Mouse (Mus musculus): ENCODE data around the gene Ablim1. TPM values are rescaled to one million over a fixed set of nuclear protein-coding genes. Genes with fewer than 3 reads are reported as not detected.
A peak's percentile ranks its signal among the peaks of the same experiment; 100 is the strongest.

The Ablim1 gene
- polyA plus RNA-seq, 1 experiment from 2014 or later: 35.8 TPM

- ATAC-seq (replicated peaks; ENCODE audit: low FRiP score): no peak
- Histone ChIP-seq H3K27ac (0 out of 2 replicates have a peak overlapping the region, but pooled peaks have one; percentile 25), H3K9ac (no peak overlapping the region), H3K4me3 (replicated peaks) (no peak overlapping the region), H3K9me3 (replicated peaks) (peaks cover 5% of the 10 kb centered on the region), H3K27me3 (no peaks in the 10 kb centered on the region), H3K4me1 (peaks cover 24% of the 10 kb centered on the region; the same call in 1 of the 2 replicates), H3K4me2 (no peak overlapping the region), H3K36me3 (peaks cover 5% of the 10 kb centered on the region)
- WGBS: 62% methylated on average over 8 of the region's 8 CpGs
These were observed 261.8 kb downstream of the Ablim1 start for GRCm38 (mm10) chr19:57052959-57053358.

- H3K4me3 ChIP-seq (replicated peaks): no peak overlapping the region
- H3K9ac ChIP-seq: no peak overlapping the region
- 93% methylated on average over 7 of the region's 7 CpGs for WGBS
- H3K4me1 ChIP-seq: peaks cover 24% of the 10 kb centered on the region; the same call in 1 of the 2 replicates
- no peaks in the 10 kb centered on the region for H3K9me3 ChIP-seq (replicated peaks)
- H3K27me3 ChIP-seq: no peaks in the 10 kb centered on the region
- no peaks in the 10 kb centered on the region; the same call in 1 of the 2 replicates for H3K36me3 ChIP-seq
- H3K4me2 ChIP-seq: no peak overlapping the region
- no peak for ATAC-seq (replicated peaks; ENCODE audit: low FRiP score)
- no peak overlapping the region for H3K27ac ChIP-seq
These were observed 262.7 kb downstream of the Ablim1 start for GRCm38 (mm10) chr19:57052016-57052415.

- no peak overlapping the region for H3K9ac ChIP-seq
- ATAC-seq (replicated peaks; ENCODE audit: low FRiP score): no peak
- H3K27me3 ChIP-seq: no peaks in the 10 kb centered on the region
- 63% methylated on average over 16 of the region's 16 CpGs for WGBS
- peaks cover 19% of the 10 kb centered on the region; the same call in 1 of the 2 replicates for H3K4me1 ChIP-seq
- no peak overlapping the region for H3K27ac ChIP-seq
- H3K4me3 ChIP-seq (replicated peaks): no peak overlapping the region
- H3K9me3 ChIP-seq (replicated peaks): no peaks in the 10 kb centered on the region
- H3K36me3 ChIP-seq: peaks cover 9% of the 10 kb centered on the region; the same call in 1 of the 2 replicates
- H3K4me2 ChIP-seq: no peak overlapping the region
These were observed 265.1 kb downstream of the Ablim1 start for GRCm38 (mm10) chr19:57049592-57050090.

- WGBS: 73% methylated on average over 9 of the region's 9 CpGs
- H3K4me2 ChIP-seq: no peak overlapping the region
These were observed 266.9 kb downstream of the Ablim1 start for GRCm38 (mm10) chr19:57047671-57048320.

DNA sequence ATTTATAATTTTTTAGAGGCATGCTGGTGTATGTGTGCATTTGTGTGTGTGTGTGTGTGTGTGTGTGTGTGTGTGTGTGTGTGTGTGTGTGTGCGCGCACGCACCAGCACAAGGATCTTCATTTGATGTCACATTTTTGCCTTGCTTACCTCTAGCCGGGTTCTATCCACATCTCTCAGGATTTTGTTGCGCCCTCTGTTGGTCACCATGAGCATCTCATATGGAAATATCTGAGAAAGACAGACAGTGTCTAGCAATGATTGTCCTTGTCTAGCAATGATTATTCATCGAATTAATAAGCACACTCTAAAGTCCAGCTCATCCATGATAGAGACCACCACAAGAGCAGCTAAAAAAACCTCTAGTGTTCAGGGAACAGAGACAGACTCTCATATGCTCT lies 275.5 kb downstream of the Ablim1 start:
- ATAC-seq (replicated peaks; ENCODE audit: low FRiP score): no peak
- H3K27ac ChIP-seq: no peak overlapping the region
- 62% methylated on average over 6 of the region's 6 CpGs for WGBS

More at GRCm38 (mm10) chr19:57047671-57048320, 266.9 kb downstream of the Ablim1 start:
- Histone ChIP-seq H3K27me3 (no peaks in the 10 kb centered on the region), H3K9ac (no peak overlapping the region), H3K27ac (no peak overlapping the region), H3K9me3 (replicated peaks) (no peaks in the 10 kb centered on the region), H3K4me1 (peaks cover 12% of the 10 kb centered on the region; the same call in 1 of the 2 replicates), H3K36me3 (peaks cover 21% of the 10 kb centered on the region; the same call in 1 of the 2 replicates), H3K4me3 (replicated peaks) (no peak overlapping the region)
- no peak for ATAC-seq (replicated peaks; ENCODE audit: low FRiP score)

GRCm38 (mm10) chr19:57036860-57037259 lies 277.9 kb downstream of the Ablim1 start:
- Histone ChIP-seq H3K4me3 (replicated peaks) (no peak overlapping the region), H3K27ac (no peak overlapping the region), H3K27me3 (no peaks in the 10 kb centered on the region), H3K9ac (no peak overlapping the region), H3K9me3 (replicated peaks) (no peaks in the 10 kb centered on the region), H3K4me2 (no peak overlapping the region), H3K4me1 (peaks cover 7% of the 10 kb centered on the region; the same call in 1 of the 2 replicates), H3K36me3 (peaks cover 49% of the 10 kb centered on the region)
- WGBS: 78% methylated on average over 15 of the region's 15 CpGs
- no peak for ATAC-seq (replicated peaks; ENCODE audit: low FRiP score)

More for the DNA sequence above, 275.5 kb downstream of the Ablim1 start:
- Histone ChIP-seq H3K4me3 (replicated peaks) (no peak overlapping the region), H3K36me3 (peaks cover 68% of the 10 kb centered on the region), H3K27me3 (no peaks in the 10 kb centered on the region), H3K9ac (no peak overlapping the region), H3K4me1 (peaks cover 6% of the 10 kb centered on the region; the same call in 1 of the 2 replicates), H3K4me2 (no peak overlapping the region), H3K9me3 (replicated peaks) (no peaks in the 10 kb centered on the region)

DNA sequence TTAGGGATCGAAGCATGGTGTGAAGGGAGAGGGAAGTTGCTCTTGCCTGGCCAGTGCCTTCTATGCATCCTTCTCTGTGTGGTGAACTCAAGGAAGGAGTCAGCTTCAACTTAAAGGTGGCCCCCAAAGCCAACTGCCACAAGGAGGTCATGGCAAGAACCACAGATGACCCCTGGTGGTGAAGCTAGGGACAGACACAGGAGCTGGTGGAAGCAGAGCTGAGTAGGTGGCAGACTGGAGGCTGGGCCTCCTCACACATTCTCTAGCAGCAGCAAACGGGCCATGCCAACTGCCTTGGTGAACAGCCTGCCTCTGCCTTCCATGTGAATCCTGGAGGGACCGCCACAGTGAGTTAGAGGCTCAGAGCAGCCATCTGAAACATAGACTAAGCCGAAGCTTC lies 283.1 kb downstream of the Ablim1 start:
- H3K36me3 ChIP-seq: peaks cover 11% of the 10 kb centered on the region; the same call in 1 of the 2 replicates
- no peaks in the 10 kb centered on the region for H3K27me3 ChIP-seq
- no peak overlapping the region for H3K9ac ChIP-seq
- no peak overlapping the region for H3K4me3 ChIP-seq (replicated peaks)
- 66% methylated on average over 4 of the region's 4 CpGs for WGBS
- no peak overlapping the region for H3K4me2 ChIP-seq
- ATAC-seq (replicated peaks; ENCODE audit: low FRiP score): 0 out of 2 replicates have a peak, but pooled peaks have one; percentile 43
- H3K4me1 ChIP-seq: peaks cover 8% of the 10 kb centered on the region; the same call in 1 of the 2 replicates
- no peak overlapping the region for H3K27ac ChIP-seq
- H3K9me3 ChIP-seq (replicated peaks): no peaks in the 10 kb centered on the region

GRCm38 (mm10) chr19:57029461-57029860 lies 285.3 kb downstream of the Ablim1 start:
- WGBS: 91% methylated on average over 6 of the region's 6 CpGs

GRCm38 (mm10) chr19:57028327-57029179 lies 286.2 kb downstream of the Ablim1 start:
- H3K27ac ChIP-seq: no peak overlapping the region
- H3K4me1 ChIP-seq: peaks cover 4% of the 10 kb centered on the region; the same call in 1 of the 2 replicates
- no peak overlapping the region for H3K9ac ChIP-seq
- 57% methylated on average over 8 of the region's 8 CpGs for WGBS
- H3K4me3 ChIP-seq (replicated peaks): no peak overlapping the region
- no peaks in the 10 kb centered on the region for H3K27me3 ChIP-seq
- ATAC-seq (replicated peaks; ENCODE audit: low FRiP score): no peak
- no peaks in the 10 kb centered on the region for H3K36me3 ChIP-seq
- H3K9me3 ChIP-seq (replicated peaks): no peaks in the 10 kb centered on the region; the same call in 1 of the 2 replicates
- no peak overlapping the region for H3K4me2 ChIP-seq

More at GRCm38 (mm10) chr19:57029461-57029860, 285.3 kb downstream of the Ablim1 start:
- Histone ChIP-seq H3K27me3 (no peaks in the 10 kb centered on the region), H3K9me3 (replicated peaks) (no peaks in the 10 kb centered on the region; the same call in 1 of the 2 replicates), H3K4me3 (replicated peaks) (no peak overlapping the region), H3K4me2 (no peak overlapping the region), H3K36me3 (no peaks in the 10 kb centered on the region), H3K9ac (no peak overlapping the region), H3K4me1 (peaks cover 6% of the 10 kb centered on the region; the same call in 1 of the 2 replicates), H3K27ac (no peak overlapping the region)
- ATAC-seq (replicated peaks; ENCODE audit: low FRiP score): no peak

GRCm38 (mm10) chr19:57026501-57026900 lies 288.2 kb downstream of the Ablim1 start:
- H3K27me3 ChIP-seq: no peaks in the 10 kb centered on the region
- no peak for ATAC-seq (replicated peaks; ENCODE audit: low FRiP score)
- no peak overlapping the region for H3K9ac ChIP-seq
- 73% methylated on average over 4 of the region's 4 CpGs for WGBS
- H3K27ac ChIP-seq: no peak overlapping the region
- H3K4me1 ChIP-seq: peaks cover 4% of the 10 kb centered on the region; the same call in 1 of the 2 replicates
- H3K4me2 ChIP-seq: no peak overlapping the region
- H3K4me3 ChIP-seq (replicated peaks): no peak overlapping the region
- H3K36me3 ChIP-seq: no peaks in the 10 kb centered on the region
- H3K9me3 ChIP-seq (replicated peaks): no peaks in the 10 kb centered on the region; the same call in 1 of the 2 replicates

DNA sequence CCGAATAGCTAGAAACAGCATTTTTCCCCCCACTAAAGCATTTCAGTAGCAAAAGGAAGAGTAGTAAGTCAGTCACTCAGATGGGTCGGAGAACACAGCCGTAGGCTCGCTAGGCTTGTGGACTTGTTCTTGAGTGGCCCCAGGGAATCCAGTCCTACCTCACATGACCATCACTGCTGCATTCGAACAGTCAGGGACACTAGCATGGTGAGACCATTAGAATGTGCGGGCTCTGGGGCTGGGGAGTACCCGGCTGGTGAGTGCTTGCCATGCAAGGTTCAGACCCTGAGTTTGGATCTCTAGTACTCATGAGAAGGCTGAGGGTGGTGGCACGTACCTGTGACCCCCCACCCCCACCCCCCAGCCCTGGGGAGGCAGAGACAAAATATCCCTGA lies 296.9 kb downstream of the Ablim1 start:
- no peak for ATAC-seq (replicated peaks; ENCODE audit: low FRiP score)
- WGBS: 73% methylated on average over 8 of the region's 8 CpGs
- H3K9me3 ChIP-seq (replicated peaks): no peaks in the 10 kb centered on the region
- H3K9ac ChIP-seq: no peak overlapping the region
- peak overlapping the region; percentile 41 for H3K4me2 ChIP-seq
- H3K27me3 ChIP-seq: no peaks in the 10 kb centered on the region
- H3K4me3 ChIP-seq (replicated peaks): no peak overlapping the region
- H3K27ac ChIP-seq: peak overlapping the region; percentile 57
- no peaks in the 10 kb centered on the region for H3K36me3 ChIP-seq
- H3K4me1 ChIP-seq: peaks cover 29% of the 10 kb centered on the region
